24 mouse cellular contexts compared by ENCODE assay signal in genomic region chr17:83720449-83720848, GRCm38 (mm10). TPM values are rescaled to one million over a fixed set of nuclear protein-coding genes. Genes with fewer than 3 reads are reported as not detected.
A peak's percentile ranks its signal among the peaks of the same experiment; 100 is the strongest.
DNase-seq lines count a peak whose midpoint lies in the region; ATAC-seq lines count a peak whose summit lies in the region.
"Had no signal": no experiment of that assay in that cellular context is flagged by ENCODE, and none has a peak within 500 bp of the region (broad histone marks: within the 10 kb centered on the region; RNA-seq: fewer than 3 reads in every experiment).

No protein-coding gene starts in this region.

- no peak overlapping the region for H3K27ac ChIP-seq in liver, embryonic 11.5 days (ENCODE audit: low read depth, low read length)
- H3K27ac ChIP-seq in brown adipose tissue, adult 24 weeks (replicated peaks; ENCODE audit: low read depth, low read length) = peak overlapping the region; percentile 95
- H3K27ac ChIP-seq in forebrain, embryonic 13.5 days = no peak overlapping the region
- H3K27ac ChIP-seq: gastrocnemius, adult 2 months; heart, adult 2 months; heart, embryonic 13.5 days; stomach, embryonic 15.5 days had no signal

- no peak overlapping the region for H3K4me3 ChIP-seq in liver, embryonic 11.5 days (ENCODE audit: low read depth, low read length)
- peak overlapping the region; percentile 55 for H3K4me3 ChIP-seq in brown adipose tissue, adult 24 weeks (ENCODE audit: insufficient read depth, low read depth, low read length)
- H3K4me3 ChIP-seq in forebrain, embryonic 13.5 days = no peak overlapping the region
- H3K4me3 ChIP-seq: erythroblast, embryonic 14.5 days; gastrocnemius, adult 2 months; heart, adult 2 months; heart, embryonic 13.5 days; stomach, embryonic 15.5 days had no signal

- no peak for DNase-seq in frontal cortex, adult 2 months (ENCODE audit: extremely low spot score in 1 of 2, low spot score in 1 of 2)
- no peak for DNase-seq in liver, embryonic 11.5 days (ENCODE audit: low spot score)
- no peak for DNase-seq in liver
- DNase-seq in cerebellum, adult 11-12 months = no peak
- DNase-seq: adrenal gland, adult 8-10 months; cerebellum, adult 9-10 months; gastrocnemius, adult 2 months; gastrocnemius, postnatal 36 days; heart, adult 2 months; heart, postnatal 10 days; kidney, adult 9 months; kidney, postnatal 10 days; left cerebral cortex, postnatal 4 days; lung, postnatal 36 days; midbrain, embryonic 14.5 days had no signal

- peaks cover 4% of the 10 kb centered on the region for H3K9me3 ChIP-seq in liver, embryonic 11.5 days (ENCODE audit: control insufficient read depth, low read length)
- 0 out of 2 replicates have a peak, but pooled peaks cover 3% of the 10 kb centered on the region for H3K9me3 ChIP-seq in forebrain, embryonic 13.5 days (replicated peaks)
- H3K9me3 ChIP-seq: stomach, embryonic 15.5 days had no signal

- H3K4me2 ChIP-seq in liver, embryonic 11.5 days = no peak overlapping the region
- no peak overlapping the region for H3K4me2 ChIP-seq in forebrain, embryonic 13.5 days
- H3K4me2 ChIP-seq: heart, embryonic 13.5 days; stomach, embryonic 15.5 days had no signal

- H3K27me3 ChIP-seq in liver, embryonic 11.5 days (replicated peaks; ENCODE audit: control insufficient read depth, insufficient read depth, low read length) = no peaks in the 10 kb centered on the region
- no peaks in the 10 kb centered on the region for H3K27me3 ChIP-seq in forebrain, embryonic 13.5 days
- H3K27me3 ChIP-seq: heart, embryonic 13.5 days; stomach, embryonic 15.5 days had no signal

- 70% methylated on average over 12 of the region's 12 CpGs for WGBS in liver, embryonic 11.5 days
- 83% methylated on average over 12 of the region's 12 CpGs for WGBS in forebrain, embryonic 13.5 days

- peaks cover 6% of the 10 kb centered on the region for H3K4me1 ChIP-seq in liver, embryonic 11.5 days (replicated peaks; ENCODE audit: control insufficient read depth, insufficient read depth, low read length)
- peaks cover 4% of the 10 kb centered on the region; the same call in 1 of the 2 replicates for H3K4me1 ChIP-seq in brown adipose tissue, adult 24 weeks (ENCODE audit: control insufficient read depth, insufficient read depth, insufficient read length, low read length)
- no peaks in the 10 kb centered on the region for H3K4me1 ChIP-seq in forebrain, embryonic 13.5 days
- H3K4me1 ChIP-seq: stomach, embryonic 15.5 days had no signal

- peaks cover 28% of the 10 kb centered on the region for H3K36me3 ChIP-seq in liver, embryonic 11.5 days (ENCODE audit: control insufficient read depth, insufficient read depth, low read length)
- peaks cover 36% of the 10 kb centered on the region for H3K36me3 ChIP-seq in forebrain, embryonic 13.5 days (ENCODE audit: poor library complexity, severe bottlenecking)

- no peak overlapping the region for H3K9ac ChIP-seq in liver, embryonic 11.5 days (ENCODE audit: low read depth, low read length)
- no peak overlapping the region for H3K9ac ChIP-seq in forebrain, embryonic 13.5 days
- H3K9ac ChIP-seq: heart, embryonic 13.5 days; stomach, embryonic 15.5 days had no signal

- ATAC-seq in frontal cortex, adult (ENCODE audit: low TSS enrichment) = peak; percentile 39
- 0 out of 2 replicates have a peak, but pooled peaks have one; percentile 4 for ATAC-seq in liver, embryonic 11.5 days (replicated peaks; ENCODE audit: low FRiP score)
- ATAC-seq in hematopoietic stem cell, adult 5-6 weeks (replicated peaks in 1 of 2; ENCODE audit: insufficient read depth in 1 of 2, low FRiP score in 2 of 2, low TSS enrichment in 1 of 2, low read depth in 1 of 2, poor library complexity in 2 of 2, severe bottlenecking in 2 of 2) = peak; percentile 49 to 53; a peak in 2 of 4 replicates
- ATAC-seq in forebrain, embryonic 13.5 days = no peak
- ATAC-seq: forebrain, embryonic 14.5 days; intestine, embryonic 16.5 days had no signal

RNA-seq across cellular contexts. Expression of gene Mta3, which starts 14.5 kb away (rescaled TPM):
- polyA plus RNA-seq in frontal cortex, adult 2 months (2012; rRNA removed) = 61.7 and 63.9 TPM in 2 replicates
- 63.0 and 67.2 TPM in 2 replicates for polyA plus RNA-seq in liver, embryonic 11.5 days (2014; fragmentation: Nextera tagmentation; extraction: Ambion mirVana)
- 22.4 and 31.3 TPM in 2 replicates for polyA plus RNA-seq in brown adipose tissue, adult 24 weeks (2012; ENCODE audit: insufficient read depth, insufficient read length, missing spikeins)
- 64.2 and 81.2 TPM in 2 replicates for total RNA-seq in hematopoietic stem cell, adult 5-6 weeks (2017)
- polyA plus RNA-seq in forebrain, embryonic 13.5 days (2015; fragmentation: Nextera tagmentation; extraction: Ambion mirVana) = 28.7 and 30.6 TPM in 2 replicates
